Mouse (Mus musculus): ENCODE results near the gene Pkd1. TPM values are rescaled to one million over a fixed set of nuclear protein-coding genes. Genes with fewer than 3 reads are reported as not detected.

The Pkd1 gene
- total RNA-seq, 2 experiments from 2014 or later = 12.8 to 21.4 TPM

GRCm38 (mm10) chr17:24644030-24644715 lies 94.5 kb downstream of the Pkd1 start:
- DNase-seq (ENCODE audit: low spot score) = no peak

GRCm38 (mm10) chr17:24644875-24645721 lies 95.5 kb downstream of the Pkd1 start:
- no peak for DNase-seq (ENCODE audit: low spot score)

DNA sequence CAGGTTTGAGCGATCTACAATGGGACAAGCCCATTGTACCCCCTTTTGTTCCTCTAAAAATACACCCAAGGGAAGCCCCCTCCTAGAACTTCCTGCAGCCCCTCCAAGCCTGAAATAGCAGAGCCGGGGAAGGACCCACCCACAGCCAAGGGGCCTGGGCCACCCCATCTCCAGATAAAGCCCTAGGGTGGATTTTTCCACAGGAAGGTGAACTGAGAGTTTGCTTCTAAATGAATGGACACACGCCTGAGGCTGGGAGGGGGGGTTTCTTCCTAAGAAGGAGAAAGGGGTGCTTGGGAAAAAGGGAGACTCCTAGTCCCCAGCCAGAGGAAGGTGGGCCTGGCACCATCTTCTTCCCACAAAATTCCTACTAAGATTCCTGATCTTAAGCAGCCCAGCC lies 96.3 kb downstream of the Pkd1 start:
- DNase-seq (ENCODE audit: low spot score) = no peak

Small RNA genes within 50 kb of the gene (microRNA-seq; reads per million reads assigned to microRNA genes)
- 1.4 reads per million for gene Gm24589

Other genes with a start within 250 kb of the Pkd1 start
- not detected for gene Abca17, start 198.8 kb upstream of the Pkd1 start, total RNA-seq (2021)
- gene Abca3, start 197.9 kb upstream of the Pkd1 start, total RNA-seq (2021) = 1 to 10 TPM; 6.9 to 7.1 TPM
- 10 to 100 TPM; 52.1 to 57.5 TPM for gene Rnps1, start 135.3 kb upstream of the Pkd1 start, total RNA-seq (2021)
- 100 to 1,000 TPM; 158 to 163 TPM for gene Eci1, start 123.2 kb upstream of the Pkd1 start, total RNA-seq (2021)
- gene Dnase1l2, start 106.7 kb upstream of the Pkd1 start, total RNA-seq (2021) = 1 to 10 TPM; 1.0 to 1.3 TPM
- 10 to 100 TPM; 10.8 TPM for gene E4f1, start 79.5 kb upstream of the Pkd1 start, total RNA-seq (2021)
- 10 to 100 TPM; 47.6 to 52.1 TPM for gene Pgp, start 79.4 kb upstream of the Pkd1 start, total RNA-seq (2021)
- gene Bricd5, start 76.0 kb upstream of the Pkd1 start, total RNA-seq (2021) = under 1 TPM in 1 of 2 experiments, not detected in 1; 0.31 TPM
- 10 to 100 TPM in 1 of 2 experiments, 1 to 10 TPM in 1; 9.9 to 11.1 TPM for gene Mlst8, start 70.8 kb upstream of the Pkd1 start, total RNA-seq (2021)
- gene Caskin1, start 61.2 kb upstream of the Pkd1 start, total RNA-seq (2021) = under 1 TPM; 0.09 to 0.17 TPM
- 10 to 100 TPM; 25.7 to 29.7 TPM for gene Traf7, start 21.9 kb upstream of the Pkd1 start, total RNA-seq (2021)
- not detected for gene Rab26, start 15.6 kb upstream of the Pkd1 start, total RNA-seq (2021)
- gene Tsc2, start 82.8 kb downstream of the Pkd1 start, total RNA-seq (2021) = 100 to 1,000 TPM in 1 of 2 experiments, 10 to 100 TPM in 1; 83.2 to 105 TPM
- gene Nthl1, start 82.8 kb downstream of the Pkd1 start, total RNA-seq (2021) = 1 to 10 TPM; 2.5 to 3.5 TPM
- 10 to 100 TPM; 31.8 to 55.0 TPM for gene Slc9a3r2, start 100.5 kb downstream of the Pkd1 start, total RNA-seq (2021)
- not detected for gene Npw, start 108.6 kb downstream of the Pkd1 start, total RNA-seq (2021)
- gene Zfp598, start 119.9 kb downstream of the Pkd1 start, total RNA-seq (2021) = 10 to 100 TPM; 23.1 to 25.4 TPM
- under 1 TPM in 1 of 2 experiments, not detected in 1; 0.14 TPM for gene Syngr3, start 140.1 kb downstream of the Pkd1 start, total RNA-seq (2021)
- gene Gfer, start 146.3 kb downstream of the Pkd1 start, total RNA-seq (2021) = 10 to 100 TPM; 41.1 to 48.3 TPM
- gene Noxo1, start 146.4 kb downstream of the Pkd1 start, total RNA-seq (2021) = under 1 TPM; 0.32 to 0.95 TPM
- 10 to 100 TPM; 15.4 to 16.0 TPM for gene Tbl3, start 157.8 kb downstream of the Pkd1 start, total RNA-seq (2021)
- gene Rnf151, start 168.2 kb downstream of the Pkd1 start, total RNA-seq (2021) = not detected
- gene Rps2, start 168.3 kb downstream of the Pkd1 start, total RNA-seq (2021) = 100 to 1,000 TPM; 548 to 574 TPM
- gene Ndufb10, start 174.6 kb downstream of the Pkd1 start, total RNA-seq (2021) = 100 to 1,000 TPM; 428 to 481 TPM
- 100 to 1,000 TPM; 764 to 767 TPM for gene Rpl3l, start 178.0 kb downstream of the Pkd1 start, total RNA-seq (2021)
- gene Msrb1, start 186.8 kb downstream of the Pkd1 start, total RNA-seq (2021) = 100 to 1,000 TPM; 139 to 179 TPM
- gene Hs3st6, start 203.2 kb downstream of the Pkd1 start, total RNA-seq (2021) = not detected

Data from gastrocnemius, adult 18-20 months (tissue).